Mouse (Mus musculus) intestine, embryonic 16.5 days (tissue): ENCODE measurements around the gene Ankrd26. TPM values are rescaled to one million over a fixed set of nuclear protein-coding genes. Genes with fewer than 3 reads are reported as not detected.

Experiments
- ATAC-seq: fragments of 200-750 bp; cut with Nextera tagmentation; 2 replicates; pipeline ENCODE4 v1.8.0; 2017; ENCODE audit warnings: moderate TSS enrichment, moderate library complexity
- H3K27ac ChIP-seq: fragments of 300-500 bp; sonication (generic); 2 replicates; pipeline ENCODE4 v1.5.1; 2014; ENCODE audit warnings: mild to moderate bottlenecking, low read length
- H3K27me3 ChIP-seq: fragments of 300-500 bp; sonication (generic); replicated peaks from 2 replicates; pipeline ENCODE4 v1.6.1; 2014; ENCODE audit warnings: low read length, control low read depth, mixed read lengths; ENCODE audit not compliant: control insufficient read depth, insufficient read depth
- H3K36me3 ChIP-seq: fragments of 300-500 bp; sonication (generic); 2 replicates; pipeline ENCODE4 v1.6.1; 2014; ENCODE audit warnings: low read length, control low read depth; ENCODE audit not compliant: control insufficient read depth, insufficient read depth
- H3K4me1 ChIP-seq: fragments of 300-500 bp; sonication (generic); 2 replicates; pipeline ENCODE4 v1.6.1; 2014; ENCODE audit warnings: low read length, control low read depth, mixed read lengths; ENCODE audit not compliant: control insufficient read depth, insufficient read depth
- H3K4me2 ChIP-seq: fragments of 300-500 bp; sonication (generic); 2 replicates; pipeline ENCODE4 v1.6.1; 2014; ENCODE audit warnings: low read depth, low read length, control low read depth
- H3K4me3 ChIP-seq: fragments of 300-500 bp; sonication (generic); 2 replicates; pipeline ENCODE4 v1.5.1; 2014; ENCODE audit warnings: mild to moderate bottlenecking, low read length
- H3K9ac ChIP-seq: fragments of 300-500 bp; sonication (generic); 2 replicates; pipeline ENCODE4 v1.6.1; 2014; ENCODE audit warnings: low read depth, low read length
- H3K9me3 ChIP-seq: fragments of 300-500 bp; sonication (generic); 2 replicates; pipeline ENCODE4 v1.6.1; 2016; ENCODE audit warnings: low read length, control low read depth; ENCODE audit not compliant: control insufficient read depth
- WGBS: fragments of 180-500 bp; shearing (Covaris S2); extraction: QIAGEN DNeasy Blood & Tissue Kit; methylation state at CpG from one replicate; pipeline ENCODE4 v1.1.7; 2014; 5-methylcytosine and 5-hydroxymethylcytosine counted together
- polyA plus RNA-seq: library from polyadenylated mRNA; unstranded; fragments of >200 nt; fragmentation: Nextera tagmentation; extraction: Ambion mirVana; gene quantifications from 2 replicates; pipeline ENCODE4 v1.2.1, GENCODE M21; 2015

Ankrd26 gene
- polyA plus RNA-seq, 1 experiment from 2014 or later = 8.6 TPM

GRCm38 (mm10) chr6:118520668-118521067 is 41.4 kb downstream of the Ankrd26 start:
- no peak for ATAC-seq
- no peaks in the 10 kb centered on the region for H3K27me3 ChIP-seq
- H3K9ac ChIP-seq = no peak overlapping the region
- H3K4me2 ChIP-seq = no peak overlapping the region
- no peaks in the 10 kb centered on the region for H3K9me3 ChIP-seq
- no peaks in the 10 kb centered on the region for H3K4me1 ChIP-seq
- H3K36me3 ChIP-seq = 0 out of 2 replicates have a peak, but pooled peaks cover 4% of the 10 kb centered on the region
- H3K27ac ChIP-seq = no peak overlapping the region
- H3K4me3 ChIP-seq = no peak overlapping the region
- WGBS = 91% methylated on average over 7 of the region's 7 CpGs

- no peaks in the 10 kb centered on the region for H3K27me3 ChIP-seq
- H3K27ac ChIP-seq = no peak overlapping the region
- H3K4me3 ChIP-seq = no peak overlapping the region
- H3K36me3 ChIP-seq = 0 out of 2 replicates have a peak, but pooled peaks cover 2% of the 10 kb centered on the region
- H3K9ac ChIP-seq = no peak overlapping the region
- 89% methylated on average over 12 of the region's 12 CpGs for WGBS
- no peaks in the 10 kb centered on the region for H3K9me3 ChIP-seq
- no peak for ATAC-seq
- no peaks in the 10 kb centered on the region for H3K4me1 ChIP-seq
- H3K4me2 ChIP-seq = no peak overlapping the region
Observed at GRCm38 (mm10) chr6:118513335-118514012, 48.6 kb downstream of the Ankrd26 start.

GRCm38 (mm10) chr6:118499010-118499409 is 63.0 kb downstream of the Ankrd26 start:
- no peak for ATAC-seq
- 86% methylated on average over 7 of the region's 7 CpGs for WGBS
- Histone ChIP-seq H3K27me3 (no peaks in the 10 kb centered on the region), H3K27ac (no peak overlapping the region), H3K9me3 (no peaks in the 10 kb centered on the region; the same call in 1 of the 2 replicates), H3K4me1 (no peaks in the 10 kb centered on the region), H3K36me3 (no peaks in the 10 kb centered on the region), H3K4me2 (no peak overlapping the region), H3K9ac (no peak overlapping the region), H3K4me3 (no peak overlapping the region)

- Histone ChIP-seq H3K4me1 (peaks cover 3% of the 10 kb centered on the region; the same call in 1 of the 2 replicates), H3K9me3 (no peaks in the 10 kb centered on the region), H3K27ac (no peak overlapping the region), H3K27me3 (no peaks in the 10 kb centered on the region), H3K36me3 (no peaks in the 10 kb centered on the region), H3K4me3 (no peak overlapping the region), H3K4me2 (no peak overlapping the region), H3K9ac (no peak overlapping the region)
- 81% methylated on average over 1 of the region's 1 CpGs for WGBS
- ATAC-seq = no peak
Observed at GRCm38 (mm10) chr6:118482125-118482524, 79.9 kb downstream of the Ankrd26 start.

GRCm38 (mm10) chr6:118478957-118479708 is 82.9 kb downstream of the Ankrd26 start, which contains the start of gene Zfp9:
Gene Zfp9, minus strand, starts transcription at chr6:118479320.
- WGBS = under 1% methylated on average over 45 of the region's 57 CpGs
- Histone ChIP-seq H3K4me3 (peak within 1 kb of the TSS; percentile 64), H3K36me3 (no peaks in the 10 kb centered on the region), H3K9me3 (no peaks in the 10 kb centered on the region), H3K27ac (peak within 1 kb of the TSS; percentile 86), H3K9ac (peak within 1 kb of the TSS; percentile 79), H3K4me1 (peaks cover 5% of the 10 kb centered on the region; the same call in 1 of the 2 replicates), H3K4me2 (peak within 1 kb of the TSS; percentile 84), H3K27me3 (no peaks in the 10 kb centered on the region)
- ATAC-seq = peak; percentile 94

- Histone ChIP-seq H3K9me3 (no peaks in the 10 kb centered on the region), H3K36me3 (no peaks in the 10 kb centered on the region), H3K27me3 (no peaks in the 10 kb centered on the region), H3K4me1 (peaks cover 5% of the 10 kb centered on the region; the same call in 1 of the 2 replicates), H3K9ac (peak overlapping the region; percentile 79), H3K27ac (peak overlapping the region; percentile 56; the same call in 1 of the 2 replicates), H3K4me2 (peak overlapping the region; percentile 84), H3K4me3 (peak overlapping the region; percentile 64)
- peak; percentile 18; the same call in 1 of the 2 replicates for ATAC-seq
- WGBS = 36% methylated on average over 10 of the region's 10 CpGs
Observed at GRCm38 (mm10) chr6:118477875-118478785, 83.9 kb downstream of the Ankrd26 start.

GRCm38 (mm10) chr6:118462069-118462705 is 99.8 kb downstream of the Ankrd26 start:
- Histone ChIP-seq H3K9me3 (no peaks in the 10 kb centered on the region), H3K9ac (no peak overlapping the region), H3K27me3 (no peaks in the 10 kb centered on the region), H3K4me1 (no peaks in the 10 kb centered on the region), H3K4me2 (no peak overlapping the region), H3K4me3 (no peak overlapping the region), H3K36me3 (no peaks in the 10 kb centered on the region), H3K27ac (no peak overlapping the region)
- no peak for ATAC-seq
- 84% methylated on average over 15 of the region's 15 CpGs for WGBS

GRCm38 (mm10) chr6:118457726-118458125 is 104.3 kb downstream of the Ankrd26 start:
- no peak for ATAC-seq
- H3K36me3 ChIP-seq = no peaks in the 10 kb centered on the region
- WGBS = 90% methylated on average over 1 of the region's 1 CpGs

More at GRCm38 (mm10) chr6:118457726-118458125, 104.3 kb downstream of the Ankrd26 start:
- no peaks in the 10 kb centered on the region for H3K27me3 ChIP-seq
- H3K4me3 ChIP-seq = no peak overlapping the region
- no peak overlapping the region for H3K27ac ChIP-seq
- H3K4me2 ChIP-seq = no peak overlapping the region
- peaks cover 8% of the 10 kb centered on the region; the same call in 1 of the 2 replicates for H3K4me1 ChIP-seq
- H3K9me3 ChIP-seq = no peaks in the 10 kb centered on the region
- no peak overlapping the region for H3K9ac ChIP-seq
